Mouse (Mus musculus) heart, embryonic 14.5 days (tissue): ENCODE measurements around the gene Ifitm3. TPM values are rescaled to one million over a fixed set of nuclear protein-coding genes. Genes with fewer than 3 reads are reported as not detected.

Source experiments
- ATAC-seq: fragments of 200-750 bp; cut with Nextera tagmentation; 2 replicates; pipeline ENCODE4 v1.8.0; 2017; ENCODE audit warnings: low read depth, moderate TSS enrichment; ENCODE audit not compliant: insufficient number of reproducible peaks, insufficient read depth, low FRiP score
- H3K27ac ChIP-seq, 2 experiments: fragments of 200-500 bp in 1 of 2; fragments of 300-500 bp in 1 of 2; sonication (generic) in 1 of 2; replicated peaks in 1 of 2; 2 replicates each; pipeline ENCODE4 v1.5.1; 2012 to 2014; ENCODE audit warnings: low read depth in 2 of 2, low read length in 2 of 2, control low read depth in 1 of 2, mild to moderate bottlenecking in 1 of 2, mixed read lengths in 1 of 2; ENCODE audit not compliant: control insufficient read depth in 1 of 2, insufficient read depth in 1 of 2
- H3K27me3 ChIP-seq: fragments of 300-500 bp; sonication (generic); 2 replicates; pipeline ENCODE4 v1.6.1; 2014; ENCODE audit warnings: mild to moderate bottlenecking, low read length, control low read depth; ENCODE audit not compliant: control insufficient read depth, insufficient read depth
- H3K36me3 ChIP-seq: fragments of 300-500 bp; sonication (generic); 2 replicates; pipeline ENCODE4 v1.6.1; 2014; ENCODE audit warnings: mild to moderate bottlenecking, control low read depth, low read length, mixed read lengths; ENCODE audit not compliant: control insufficient read depth, insufficient read depth
- H3K4me1 ChIP-seq, 2 experiments: fragments of 200-500 bp in 1 of 2; fragments of 300-500 bp in 1 of 2; sonication (generic) in 1 of 2; 2 replicates each; pipeline ENCODE4 v1.6.1; 2012 to 2014; ENCODE audit warnings: low read length in 2 of 2, control low read depth in 1 of 2, mixed read lengths in 1 of 2; ENCODE audit not compliant: control insufficient read depth in 2 of 2, insufficient read depth in 2 of 2
- H3K4me2 ChIP-seq: fragments of 300-500 bp; sonication (generic); 2 replicates; pipeline ENCODE4 v1.6.1; 2014; ENCODE audit warnings: mild to moderate bottlenecking, low read length
- H3K4me3 ChIP-seq, 2 experiments: fragments of 200-500 bp in 1 of 2; fragments of 300-500 bp in 1 of 2; sonication (generic) in 1 of 2; 2 replicates each; pipeline ENCODE4 v1.5.1; 2012 to 2014; ENCODE audit warnings: low read length in 2 of 2, mild to moderate bottlenecking in 2 of 2, control low read depth in 1 of 2, low read depth in 1 of 2, moderate library complexity in 1 of 2; ENCODE audit not compliant: control insufficient read depth in 1 of 2, insufficient read depth in 1 of 2
- H3K9ac ChIP-seq: fragments of 300-500 bp; sonication (generic); 2 replicates; pipeline ENCODE4 v1.6.1; 2014; ENCODE audit warnings: mild to moderate bottlenecking, low read length
- H3K9me3 ChIP-seq: fragments of 300-500 bp; sonication (generic); 2 replicates; pipeline ENCODE4 v1.6.1; 2016; ENCODE audit warnings: low read length, control low read depth; ENCODE audit not compliant: control insufficient read depth
- WGBS: fragments of 180-500 bp; shearing (Covaris S2); extraction: QIAGEN DNeasy Blood & Tissue Kit; methylation state at CpG from one replicate; pipeline ENCODE4 v1.1.7; 2014; 5-methylcytosine and 5-hydroxymethylcytosine counted together
- polyA plus RNA-seq: library from polyadenylated mRNA; unstranded; fragments of >200 nt; fragmentation: Nextera tagmentation; extraction: Ambion mirVana; gene quantifications from 2 replicates; pipeline ENCODE4 v1.2.1, GENCODE M21; 2014

Gene Ifitm3
- polyA plus RNA-seq, 1 experiment from 2014 or later: 89.6 TPM

DNA sequence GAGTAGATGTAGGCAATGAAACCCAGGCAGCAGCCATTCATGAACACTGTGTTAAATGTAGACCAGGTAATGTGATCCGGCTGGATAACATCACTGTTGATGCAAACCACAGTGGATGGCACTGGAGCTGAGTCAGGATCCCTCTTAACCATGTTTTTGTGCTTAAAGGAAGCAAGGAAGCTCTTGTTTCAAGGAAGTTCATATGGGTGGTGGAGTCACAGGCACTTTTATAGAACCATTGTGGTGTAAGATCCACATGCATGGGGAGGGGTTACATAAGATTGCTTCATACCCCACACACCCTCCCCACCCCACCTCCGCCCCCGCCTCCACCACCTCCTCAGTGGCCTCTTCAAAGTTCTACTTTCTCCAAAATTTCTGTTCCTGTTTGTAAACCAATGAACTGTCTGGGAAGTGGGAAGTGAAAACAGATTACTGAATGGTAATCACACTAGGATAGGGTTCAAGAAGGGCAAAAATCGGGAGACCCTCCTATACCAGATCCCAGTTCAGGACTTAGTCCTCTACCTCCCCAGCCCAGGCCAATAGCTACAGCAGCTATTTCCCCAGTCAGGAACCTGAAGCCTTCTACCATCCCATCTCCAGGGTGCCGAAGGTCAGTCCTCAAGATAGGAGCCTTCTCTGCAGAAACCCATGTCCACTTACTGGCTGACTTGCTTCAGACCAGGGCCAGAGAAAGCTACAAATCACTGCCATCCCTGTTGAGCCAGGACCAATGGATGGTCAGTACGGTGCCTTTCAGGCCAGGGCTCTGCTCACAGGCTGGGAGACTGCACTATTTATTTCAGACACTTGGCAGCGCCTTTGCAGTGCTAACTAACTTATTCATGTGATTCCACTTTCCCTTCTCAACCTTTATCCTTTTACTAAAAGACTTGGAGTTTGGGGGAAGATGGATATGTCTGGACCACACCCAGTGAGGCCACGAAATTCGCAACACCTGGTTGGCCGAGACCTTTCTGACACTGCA, 6.4 kb upstream of the Ifitm3 start:
- Histone ChIP-seq H3K27ac (no peak overlapping the region), H3K9ac (no peak overlapping the region), H3K4me1 (no peaks in the 10 kb centered on the region), H3K4me2 (no peak overlapping the region), H3K27me3 (no peaks in the 10 kb centered on the region), H3K9me3 (no peaks in the 10 kb centered on the region), H3K4me3 (no peak overlapping the region), H3K36me3 (no peaks in the 10 kb centered on the region)
- no peak for ATAC-seq
- WGBS: 75% methylated on average over 10 of the region's 10 CpGs

DNA sequence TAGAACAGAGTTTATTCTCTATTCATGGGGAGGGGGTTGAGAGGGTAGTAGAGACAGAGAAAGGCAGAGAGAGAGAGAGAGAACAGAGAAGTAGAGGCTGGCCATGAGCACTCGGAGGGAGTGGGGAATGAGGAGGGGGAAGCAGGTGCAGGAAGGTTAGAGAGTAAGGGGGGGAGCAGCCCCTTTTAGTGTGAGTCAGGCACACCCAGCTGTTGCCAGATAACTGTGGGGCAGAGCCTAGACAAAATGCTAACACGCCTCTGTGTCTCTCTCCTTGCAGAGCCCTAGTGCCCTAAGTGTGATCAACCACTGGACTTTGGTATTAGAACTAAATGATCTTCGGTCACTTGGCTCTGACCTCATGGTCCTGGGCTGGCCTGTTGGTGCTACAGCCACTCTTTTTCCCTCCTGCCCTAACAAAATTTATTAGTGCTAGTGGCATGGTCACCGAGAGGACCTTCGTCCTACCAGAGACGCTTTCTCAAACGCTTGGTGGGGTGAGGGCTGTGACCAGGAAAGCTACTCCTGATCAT, 734 bp upstream of the Ifitm3 start:
- H3K36me3 ChIP-seq: no peaks in the 10 kb centered on the region
- H3K4me1 ChIP-seq: peaks cover 7% of the 10 kb centered on the region in 2 experiments; a peak in 2 of 4 replicates
- H3K4me2 ChIP-seq: no peak overlapping the region
- no peak overlapping the region for H3K9ac ChIP-seq
- 84% methylated on average over 7 of the region's 7 CpGs for WGBS
- H3K9me3 ChIP-seq: no peaks in the 10 kb centered on the region
- H3K27me3 ChIP-seq: 0 out of 2 replicates have a peak, but pooled peaks cover 4% of the 10 kb centered on the region
- ATAC-seq: no peak
- 0 out of 4 replicates have a peak overlapping the region, but pooled peaks of 1 of the 2 experiments have one; percentile 60 for H3K27ac ChIP-seq
- H3K4me3 ChIP-seq: no peak overlapping the region

DNA sequence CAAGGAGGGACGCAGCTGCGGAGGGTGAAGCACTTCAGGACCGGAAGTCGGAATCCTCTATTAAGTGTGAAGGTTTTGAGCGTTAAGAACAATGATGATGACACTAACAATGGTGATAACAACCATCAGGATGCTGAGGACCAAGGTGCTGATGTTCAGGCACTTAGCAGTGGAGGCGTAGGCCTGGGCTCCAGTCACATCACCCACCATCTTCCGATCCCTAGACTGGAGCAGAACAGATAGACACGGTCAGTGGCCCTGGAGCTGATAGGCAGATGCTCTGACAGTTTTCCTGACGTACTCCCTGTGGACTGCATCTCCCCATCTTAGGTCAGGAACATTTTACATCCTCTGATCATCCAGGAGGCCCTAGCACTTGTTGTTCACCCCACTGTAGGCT, 905 bp downstream of the Ifitm3 start:
- ATAC-seq: no peak

DNA sequence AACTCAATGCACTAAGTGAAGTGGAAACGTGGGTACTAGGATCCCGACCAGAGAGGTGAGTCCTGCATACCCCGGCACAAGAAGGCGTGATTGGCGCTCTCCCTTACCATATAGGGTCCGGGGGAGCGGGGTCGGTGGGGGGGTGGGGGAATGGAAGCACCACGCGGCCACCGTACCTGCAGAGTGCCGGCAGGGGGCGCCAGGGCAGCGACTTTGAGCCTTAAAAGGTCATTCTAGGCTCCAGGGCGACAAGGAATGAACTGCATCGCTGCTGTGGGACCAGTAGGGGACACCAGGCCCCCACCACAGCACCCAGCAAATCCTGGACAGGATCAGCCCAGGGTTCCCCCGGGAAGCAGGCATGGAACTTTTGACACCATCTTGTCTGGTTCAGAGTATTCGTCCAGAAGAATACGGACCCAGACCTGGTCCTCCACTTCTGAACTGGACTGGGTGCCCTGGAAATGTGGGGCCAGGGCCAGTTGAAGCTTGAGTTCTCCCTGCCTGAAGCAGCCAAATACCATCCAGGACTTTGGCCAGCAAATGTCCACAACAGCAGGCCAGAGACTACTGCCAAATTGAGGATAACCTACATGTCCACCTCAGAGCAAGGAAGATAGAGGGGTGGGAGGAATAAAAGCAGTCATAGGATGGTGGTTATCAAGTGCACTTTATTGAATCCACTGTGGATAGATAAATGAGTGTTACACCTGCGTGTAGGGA, 1.5 kb downstream of the Ifitm3 start:
- 0 out of 2 replicates have a peak, but pooled peaks cover 4% of the 10 kb centered on the region for H3K27me3 ChIP-seq
- no peaks in the 10 kb centered on the region for H3K9me3 ChIP-seq
- H3K9ac ChIP-seq: no peak overlapping the region
- WGBS: 7% methylated on average over 20 of the region's 20 CpGs
- peak; percentile 44 for ATAC-seq
- peak overlapping the region; percentile 55 for H3K4me2 ChIP-seq
- H3K4me3 ChIP-seq: 0 out of 4 replicates have a peak overlapping the region, but pooled peaks of 1 of the 2 experiments have one; percentile 13
- H3K4me1 ChIP-seq: peaks cover 7% of the 10 kb centered on the region in 2 experiments; a peak in 2 of 4 replicates
- no peak overlapping the region for H3K27ac ChIP-seq
- no peaks in the 10 kb centered on the region for H3K36me3 ChIP-seq

More for the DNA sequence above, 905 bp downstream of the Ifitm3 start:
- Histone ChIP-seq H3K9ac (peak overlapping the region; percentile 44), H3K4me2 (peak overlapping the region; percentile 55), H3K27me3 (0 out of 2 replicates have a peak, but pooled peaks cover 4% of the 10 kb centered on the region), H3K4me1 (peaks cover 7% of the 10 kb centered on the region in 2 experiments; a peak in 2 of 4 replicates), H3K4me3 (peak overlapping the region; percentile 38 to 61; a peak in 3 of 4 replicates), H3K9me3 (no peaks in the 10 kb centered on the region), H3K36me3 (no peaks in the 10 kb centered on the region), H3K27ac (no peak overlapping the region)
- WGBS: 74% methylated on average over 9 of the region's 9 CpGs

DNA sequence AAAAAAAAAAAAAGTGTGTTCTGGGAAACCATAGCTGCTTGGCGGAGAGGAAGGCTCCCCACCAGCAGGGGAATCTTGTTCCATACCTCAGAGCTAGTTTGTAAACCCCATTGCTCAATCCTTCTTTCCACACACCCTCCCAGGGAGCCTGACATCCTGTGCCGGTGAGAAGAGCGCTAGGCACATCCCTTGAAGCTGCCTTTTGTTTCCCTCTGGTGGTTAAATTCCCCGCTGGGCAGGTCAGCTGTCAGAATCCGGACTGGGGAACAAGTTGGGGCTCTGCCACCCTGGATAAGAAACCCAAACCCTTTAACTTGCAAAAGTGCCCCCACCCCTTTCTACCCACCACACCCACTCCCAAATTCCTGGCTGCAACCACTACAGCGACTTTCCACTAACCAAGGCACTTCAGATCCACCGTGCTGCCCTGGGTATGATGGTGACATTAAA, 2.2 kb downstream of the Ifitm3 start:
- H3K36me3 ChIP-seq: no peaks in the 10 kb centered on the region
- H3K4me1 ChIP-seq: peaks cover 7% of the 10 kb centered on the region in 2 experiments; a peak in 2 of 4 replicates
- ATAC-seq: no peak
- WGBS: 3% methylated on average over 7 of the region's 7 CpGs
- H3K4me2 ChIP-seq: peak overlapping the region; percentile 55
- 0 out of 2 replicates have a peak, but pooled peaks cover 4% of the 10 kb centered on the region for H3K27me3 ChIP-seq
- 0 out of 4 replicates have a peak overlapping the region, but pooled peaks of 1 of the 2 experiments have one; percentile 13 for H3K4me3 ChIP-seq
- H3K27ac ChIP-seq: no peak overlapping the region
- no peaks in the 10 kb centered on the region for H3K9me3 ChIP-seq
- H3K9ac ChIP-seq: no peak overlapping the region

DNA sequence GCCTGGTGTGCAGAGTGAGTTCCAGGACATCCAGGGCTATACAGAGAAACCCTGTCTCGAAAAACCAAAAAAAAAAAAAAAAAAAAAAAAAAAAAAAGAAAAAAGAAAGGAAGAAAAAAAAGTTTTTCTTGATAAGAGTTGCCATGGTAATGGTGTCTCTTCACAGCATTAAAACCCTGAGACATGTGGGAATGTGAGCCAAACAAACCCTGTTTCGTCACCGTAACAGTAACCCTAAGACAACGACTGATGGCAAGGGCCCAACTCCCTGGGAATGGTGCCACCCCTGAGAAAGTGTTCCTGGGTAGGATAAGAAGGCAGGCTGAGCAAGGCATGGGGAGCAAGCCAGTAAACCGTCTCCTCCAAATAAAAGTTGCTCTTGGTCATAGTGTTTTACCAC, 3.7 kb downstream of the Ifitm3 start:
- no peaks in the 10 kb centered on the region for H3K36me3 ChIP-seq
- H3K4me2 ChIP-seq: no peak overlapping the region
- H3K27ac ChIP-seq: no peak overlapping the region
- H3K4me3 ChIP-seq: no peak overlapping the region
- H3K9me3 ChIP-seq: no peaks in the 10 kb centered on the region
- no peak overlapping the region for H3K9ac ChIP-seq
- 76% methylated on average over 5 of the region's 5 CpGs for WGBS
- H3K4me1 ChIP-seq: peaks cover 7% of the 10 kb centered on the region in 2 experiments; a peak in 2 of 4 replicates
- ATAC-seq: no peak
- H3K27me3 ChIP-seq: 0 out of 2 replicates have a peak, but pooled peaks cover 4% of the 10 kb centered on the region

DNA sequence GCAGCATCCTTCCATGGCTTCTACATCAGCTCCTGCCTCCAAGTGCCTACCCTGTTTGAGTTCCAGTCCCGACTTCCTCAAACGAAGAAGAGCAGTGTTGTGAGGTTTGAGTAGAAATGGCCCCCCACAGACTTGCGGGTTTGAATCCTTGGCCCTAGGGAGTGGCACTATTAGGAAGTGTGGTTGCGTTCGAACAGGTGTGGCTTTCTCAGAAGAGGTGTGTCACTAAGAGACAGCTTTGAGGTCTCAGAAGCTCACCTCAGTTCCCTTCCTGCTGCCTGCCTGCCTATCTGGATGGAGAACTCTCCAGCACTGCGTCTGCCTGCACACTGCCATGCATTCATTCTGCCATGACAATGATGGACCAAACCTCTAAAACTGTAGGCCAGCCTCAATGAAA, 4.1 kb downstream of the Ifitm3 start:
- Histone ChIP-seq H3K4me3 (no peak overlapping the region), H3K9ac (no peak overlapping the region), H3K36me3 (no peaks in the 10 kb centered on the region), H3K9me3 (no peaks in the 10 kb centered on the region), H3K4me2 (no peak overlapping the region), H3K27ac (no peak overlapping the region), H3K4me1 (peaks cover 7% of the 10 kb centered on the region in 2 experiments; a peak in 2 of 4 replicates), H3K27me3 (0 out of 2 replicates have a peak, but pooled peaks cover 4% of the 10 kb centered on the region)
- no peak for ATAC-seq
- WGBS: 89% methylated on average over 6 of the region's 6 CpGs
